Mouse (Mus musculus): ENCODE measurements around the gene Fam171a2. TPM values are rescaled to one million over a fixed set of nuclear protein-coding genes. Genes with fewer than 3 reads are reported as not detected.
A peak's percentile ranks its signal among the peaks of the same experiment; 100 is the strongest.

Fam171a2 gene
- polyA plus RNA-seq, 1 experiment: 1.7 TPM

DNA sequence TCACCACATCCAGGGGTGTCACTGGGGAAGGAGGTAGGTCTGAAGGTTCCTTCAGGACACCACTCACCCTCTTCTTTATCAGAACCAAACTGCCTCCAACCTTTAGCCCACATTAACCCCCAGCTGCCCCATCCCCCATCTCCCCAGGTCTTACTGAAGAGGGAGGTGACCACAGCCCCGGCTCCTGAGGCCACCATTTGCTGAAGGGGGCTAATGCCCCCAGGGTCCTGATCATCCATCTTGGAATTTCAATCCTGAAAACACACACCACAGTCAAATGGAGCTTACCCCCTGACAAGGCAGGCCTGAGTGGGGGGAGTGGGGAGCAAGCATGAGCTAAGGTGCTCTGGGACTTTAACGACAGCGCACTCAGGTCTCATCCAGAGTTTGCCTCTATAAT lies 41.1 kb downstream of the Fam171a2 start:
- Histone ChIP-seq H3K36me3 (replicated peaks; ENCODE audit: low read length) (peaks cover 37% of the 10 kb centered on the region), H3K4me1 (peaks cover 59% of the 10 kb centered on the region), H3K9me3 (no peaks in the 10 kb centered on the region), H3K27me3 (replicated peaks) (peaks cover 7% of the 10 kb centered on the region), H3K4me3 (replicated peaks) (peak overlapping the region; percentile 96)
- TF ChIP-seq FLI1 (IDR thresholded peaks at IDR 0.05; ENCODE audit: low read length) (no peak), GATA1 (IDR thresholded peaks at IDR 0.05; ENCODE audit: borderline replicate concordance, low read length) (no peak)

DNA sequence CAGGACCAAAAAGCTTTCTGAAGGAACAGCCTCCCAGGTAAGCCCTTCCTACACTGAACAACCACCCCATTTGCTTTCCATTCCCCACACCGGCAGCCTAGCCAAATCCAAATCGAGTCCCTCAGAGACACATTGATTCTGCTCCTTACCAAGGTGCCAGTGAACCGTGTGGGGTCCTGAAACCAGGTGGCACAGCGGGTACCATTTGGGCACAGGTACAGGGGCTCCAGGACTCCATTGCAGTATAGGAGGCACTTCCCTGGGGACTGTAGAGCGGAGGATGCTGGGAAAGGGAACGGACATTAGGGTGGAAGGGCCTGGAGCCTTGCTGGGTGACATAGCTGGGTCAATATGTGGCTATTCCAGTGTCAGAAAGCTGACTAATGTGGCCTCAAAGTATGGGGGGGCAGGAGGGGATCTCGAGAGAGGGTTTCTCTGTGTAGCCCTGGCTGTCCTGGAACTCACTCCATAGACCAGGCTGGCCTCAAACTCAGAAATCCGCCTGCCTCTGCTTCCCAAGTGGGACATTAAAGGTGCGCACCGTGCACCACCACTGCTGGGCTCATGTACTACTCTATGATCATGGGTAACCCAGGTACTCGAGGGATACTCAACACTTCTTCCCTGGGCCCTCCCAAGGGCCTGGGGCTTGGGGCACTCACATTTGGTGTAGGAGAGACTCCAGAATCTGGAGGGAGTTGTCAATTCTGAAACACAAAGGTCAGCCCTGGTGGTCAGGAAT lies 41.8 kb downstream of the Fam171a2 start:
- peak overlapping the region; percentile 96 for H3K4me3 ChIP-seq (replicated peaks)
- H3K9me3 ChIP-seq: no peaks in the 10 kb centered on the region
- H3K36me3 ChIP-seq (replicated peaks; ENCODE audit: low read length): peaks cover 37% of the 10 kb centered on the region
- H3K27me3 ChIP-seq (replicated peaks): peaks cover 12% of the 10 kb centered on the region
- peaks cover 53% of the 10 kb centered on the region for H3K4me1 ChIP-seq
- TF ChIP-seq GATA1 (IDR thresholded peaks at IDR 0.05; ENCODE audit: borderline replicate concordance, low read length) (no peak), FLI1 (IDR thresholded peaks at IDR 0.05; ENCODE audit: low read length) (no peak)

DNA sequence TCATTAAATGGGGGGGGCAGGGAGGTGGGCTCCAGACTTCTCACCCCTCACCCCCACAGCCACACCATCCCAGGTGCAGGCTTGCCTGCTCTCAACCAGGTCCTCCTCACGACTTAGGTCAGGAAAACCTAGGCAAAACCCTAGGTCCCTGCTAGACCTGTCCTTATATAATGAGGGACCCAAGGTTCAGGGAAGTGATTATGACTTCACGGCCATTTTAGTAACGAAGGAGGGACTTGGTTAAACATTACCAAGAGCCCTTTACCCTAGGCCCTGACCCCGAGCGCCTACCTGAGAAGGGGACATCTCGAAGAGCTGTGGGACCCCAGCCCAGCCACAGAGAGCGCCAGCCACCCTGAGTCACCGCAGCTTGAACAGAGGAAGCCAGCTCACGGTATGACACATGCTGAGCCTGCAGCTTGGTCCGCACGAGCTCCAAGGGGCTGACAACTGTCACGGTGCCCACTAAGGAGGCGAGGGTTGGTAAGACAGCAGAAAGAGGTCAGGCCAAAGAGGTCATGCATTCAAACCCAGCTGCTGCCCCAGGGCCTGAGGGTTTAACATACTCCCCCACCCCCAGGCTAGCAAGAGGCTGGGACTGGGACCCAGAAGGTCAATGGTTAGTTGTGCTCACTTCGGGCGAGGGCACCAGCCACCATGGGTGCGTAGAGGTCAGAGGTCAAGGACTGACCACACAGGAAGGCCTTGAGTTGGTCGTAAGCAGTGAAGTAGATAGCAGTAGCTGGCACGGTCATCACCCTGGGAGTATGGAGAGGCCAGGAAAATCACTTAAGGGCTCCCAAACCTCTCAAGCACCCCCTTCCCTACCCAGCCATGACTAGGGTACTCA lies 43.1 kb downstream of the Fam171a2 start:
- Histone ChIP-seq H3K4me3 (replicated peaks) (no peak overlapping the region), H3K27me3 (replicated peaks) (peaks cover 26% of the 10 kb centered on the region), H3K4me1 (peaks cover 52% of the 10 kb centered on the region), H3K36me3 (replicated peaks; ENCODE audit: low read length) (peaks cover 37% of the 10 kb centered on the region), H3K9me3 (0 out of 2 replicates have a peak, but pooled peaks cover 3% of the 10 kb centered on the region)
- TF ChIP-seq FLI1 (IDR thresholded peaks at IDR 0.05; ENCODE audit: low read length) (no peak), GATA1 (IDR thresholded peaks at IDR 0.05; ENCODE audit: borderline replicate concordance, low read length) (no peak)

DNA sequence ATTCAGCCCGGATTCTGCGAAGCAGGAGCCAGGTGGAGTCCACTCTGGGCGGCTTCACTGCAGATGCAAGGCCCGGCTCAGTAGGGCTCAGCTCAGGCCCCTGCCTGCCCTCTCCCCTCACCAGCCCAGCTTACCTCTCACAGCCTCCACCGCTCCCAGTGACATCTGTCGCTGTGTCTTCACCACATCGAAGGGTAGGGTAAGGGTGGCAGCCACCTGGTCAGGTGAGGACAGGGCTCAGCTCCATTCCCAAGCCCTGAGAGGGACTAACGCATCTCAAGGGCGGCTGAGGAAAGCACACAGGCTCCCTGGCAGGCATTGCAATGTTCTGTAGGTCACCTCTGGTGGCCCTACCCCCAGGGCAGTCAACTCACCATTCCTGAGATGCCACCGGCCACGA lies 43.8 kb downstream of the Fam171a2 start:
- 0 out of 2 replicates have a peak, but pooled peaks cover 3% of the 10 kb centered on the region for H3K9me3 ChIP-seq
- TF ChIP-seq FLI1 (IDR thresholded peaks at IDR 0.05; ENCODE audit: low read length) (no peak), GATA1 (IDR thresholded peaks at IDR 0.05; ENCODE audit: borderline replicate concordance, low read length) (no peak)
- peaks cover 37% of the 10 kb centered on the region for H3K36me3 ChIP-seq (replicated peaks; ENCODE audit: low read length)
- no peak overlapping the region for H3K4me3 ChIP-seq (replicated peaks)
- peaks cover 33% of the 10 kb centered on the region for H3K27me3 ChIP-seq (replicated peaks)
- H3K4me1 ChIP-seq: peaks cover 47% of the 10 kb centered on the region

DNA sequence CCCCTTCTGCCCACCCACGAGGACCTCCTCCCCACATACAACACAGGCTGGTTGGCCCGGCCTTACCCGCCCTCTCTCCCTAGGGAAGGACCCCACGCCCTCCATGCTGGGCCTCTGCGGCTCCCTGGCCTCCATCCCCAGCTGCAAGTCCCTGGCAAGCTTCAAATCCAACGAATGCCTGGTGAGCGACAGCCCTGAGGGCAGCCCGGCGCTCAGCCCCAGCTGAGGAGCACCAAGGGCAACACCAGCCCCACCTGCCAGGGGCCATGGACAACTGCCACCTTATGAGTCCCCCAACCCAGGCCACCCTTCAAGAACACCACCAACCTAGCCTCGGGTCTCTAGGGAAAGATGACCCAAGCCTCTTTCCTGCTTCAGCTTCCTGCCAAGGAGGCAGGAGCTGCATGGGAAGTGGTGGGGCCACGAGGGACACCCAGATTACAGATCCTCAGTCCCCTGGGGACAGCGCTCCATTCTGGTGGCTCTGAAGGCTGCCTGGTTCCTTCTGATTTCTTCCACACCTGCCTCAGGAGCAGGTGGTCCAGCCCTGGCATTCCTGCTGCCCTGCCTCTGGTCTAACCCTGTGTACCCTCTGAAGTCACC lies 45.5 kb downstream of the Fam171a2 start:
- TF ChIP-seq FLI1 (IDR thresholded peaks at IDR 0.05; ENCODE audit: low read length) (no peak), GATA1 (IDR thresholded peaks at IDR 0.05; ENCODE audit: borderline replicate concordance, low read length) (no peak)
- H3K36me3 ChIP-seq (replicated peaks; ENCODE audit: low read length): peaks cover 37% of the 10 kb centered on the region
- no peak overlapping the region for H3K4me3 ChIP-seq (replicated peaks)
- peaks cover 49% of the 10 kb centered on the region for H3K27me3 ChIP-seq (replicated peaks)
- peaks cover 45% of the 10 kb centered on the region for H3K4me1 ChIP-seq
- H3K9me3 ChIP-seq: 0 out of 2 replicates have a peak, but pooled peaks cover 5% of the 10 kb centered on the region

DNA sequence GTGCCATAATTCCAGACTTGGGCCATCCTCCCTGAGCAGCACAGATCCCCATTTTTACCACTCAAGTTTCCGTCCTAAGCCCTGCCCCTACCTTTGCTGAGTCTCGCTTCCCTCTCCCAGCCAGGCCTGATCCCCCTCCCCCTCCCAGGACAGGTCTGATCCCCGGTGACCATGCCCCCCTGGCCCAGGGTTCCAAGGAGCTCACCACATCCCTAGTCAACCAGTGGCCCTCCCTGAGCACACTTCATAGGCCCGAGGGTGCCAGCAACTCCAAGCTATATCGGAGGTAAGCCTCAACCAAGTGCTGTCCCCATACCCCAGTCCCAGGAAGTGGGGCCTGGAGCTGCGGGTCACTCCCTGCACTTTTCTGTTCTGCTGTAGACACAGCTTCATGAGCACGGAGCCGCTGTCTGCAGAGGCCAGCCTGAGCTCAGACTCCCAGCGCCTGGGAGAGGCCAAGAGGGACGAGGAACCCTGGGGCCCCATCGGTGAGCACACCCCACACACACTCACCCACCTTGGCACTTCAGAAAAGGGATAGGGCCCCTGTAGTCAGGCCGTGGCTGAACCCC lies 46.9 kb downstream of the Fam171a2 start:
- Histone ChIP-seq H3K4me3 (replicated peaks) (no peak overlapping the region), H3K4me1 (peaks cover 31% of the 10 kb centered on the region), H3K36me3 (replicated peaks; ENCODE audit: low read length) (peaks cover 35% of the 10 kb centered on the region), H3K27me3 (replicated peaks) (peaks cover 63% of the 10 kb centered on the region), H3K9me3 (0 out of 2 replicates have a peak, but pooled peaks cover 5% of the 10 kb centered on the region)
- TF ChIP-seq FLI1 (IDR thresholded peaks at IDR 0.05; ENCODE audit: low read length) (no peak), GATA1 (IDR thresholded peaks at IDR 0.05; ENCODE audit: borderline replicate concordance, low read length) (no peak)

DNA sequence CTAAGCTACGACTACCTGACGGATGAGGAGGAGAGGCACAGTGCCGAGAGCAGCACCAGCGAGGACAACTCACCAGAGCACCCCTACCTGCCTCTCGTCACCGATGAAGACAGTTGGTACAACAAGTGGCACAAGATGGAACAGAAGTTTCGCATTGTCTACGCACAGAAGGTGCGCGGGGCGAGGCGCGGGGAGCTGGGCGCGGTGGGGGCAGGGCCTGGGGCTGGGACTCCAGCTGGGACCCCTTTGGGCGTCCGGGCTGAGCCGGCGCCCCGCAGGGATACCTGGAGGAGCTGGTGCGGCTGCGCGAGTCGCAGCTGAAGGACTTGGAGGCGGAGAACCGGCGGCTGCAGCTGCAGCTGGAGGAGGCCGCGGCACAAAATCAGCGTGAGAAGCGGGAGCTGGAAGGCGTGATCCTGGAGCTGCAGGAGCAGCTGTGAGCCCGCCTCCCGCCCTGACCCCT lies 47.8 kb downstream of the Fam171a2 start:
- H3K9me3 ChIP-seq: 0 out of 2 replicates have a peak, but pooled peaks cover 5% of the 10 kb centered on the region
- H3K4me1 ChIP-seq: peaks cover 23% of the 10 kb centered on the region
- peak overlapping the region; percentile 9 for H3K4me3 ChIP-seq (replicated peaks)
- H3K36me3 ChIP-seq (replicated peaks; ENCODE audit: low read length): peaks cover 26% of the 10 kb centered on the region
- no peak for TF ChIP-seq GATA1 (IDR thresholded peaks at IDR 0.05; ENCODE audit: borderline replicate concordance, low read length)
- H3K27me3 ChIP-seq (replicated peaks): peaks cover 72% of the 10 kb centered on the region

DNA sequence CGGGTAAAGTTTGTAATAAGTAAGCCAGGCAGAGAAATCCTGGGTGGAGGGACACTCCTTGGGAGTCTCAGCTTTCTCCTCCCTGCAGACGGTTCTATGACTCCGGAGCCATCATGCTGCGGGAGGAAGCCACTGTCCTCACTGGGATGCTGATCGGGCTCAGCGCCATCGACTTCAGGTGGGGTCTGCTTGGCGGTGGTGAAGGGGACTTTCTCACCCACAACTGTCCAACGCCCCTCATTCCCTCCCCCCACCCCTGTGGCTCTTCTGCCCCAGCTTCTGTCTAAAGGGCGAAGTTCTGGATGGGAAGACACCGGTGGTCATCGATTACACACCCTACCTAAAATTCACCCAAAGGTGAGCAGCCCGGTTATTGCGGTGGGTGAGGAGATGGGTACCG lies 48.4 kb downstream of the Fam171a2 start:
- TF ChIP-seq FLI1 (IDR thresholded peaks at IDR 0.05; ENCODE audit: low read length) (no peak), GATA1 (IDR thresholded peaks at IDR 0.05; ENCODE audit: borderline replicate concordance, low read length) (no peak)
- H3K4me1 ChIP-seq: peaks cover 25% of the 10 kb centered on the region
- H3K4me3 ChIP-seq (replicated peaks): no peak overlapping the region
- H3K27me3 ChIP-seq (replicated peaks): peaks cover 78% of the 10 kb centered on the region
- 0 out of 2 replicates have a peak, but pooled peaks cover 5% of the 10 kb centered on the region for H3K9me3 ChIP-seq
- H3K36me3 ChIP-seq (replicated peaks; ENCODE audit: low read length): peaks cover 20% of the 10 kb centered on the region
